Mouse (Mus musculus): ENCODE measurements at regions not wholly inside any gene's neighbourhood (a gene's known extent, or its start where the extent isn't known, plus 50 kb on each side); places are given as distances from the start of the nearest gene placed in this dataset.
"Not testable (repeated sequence)": the region's sequence is repeated elsewhere in the genome, so short reads cannot be mapped to it uniquely, and the experiment has no call there.

GRCm38 (mm10) chr10:96253671-96254070 lies 117.3 kb downstream of the Gm5426 start:
- no peak for DNase-seq (ENCODE audit: low read depth, low spot score)

- no peak for DNase-seq (ENCODE audit: low read depth, low spot score)
Measured at GRCm38 (mm10) chr10:96254250-96254862, 118.0 kb downstream of the Gm5426 start.

DNA sequence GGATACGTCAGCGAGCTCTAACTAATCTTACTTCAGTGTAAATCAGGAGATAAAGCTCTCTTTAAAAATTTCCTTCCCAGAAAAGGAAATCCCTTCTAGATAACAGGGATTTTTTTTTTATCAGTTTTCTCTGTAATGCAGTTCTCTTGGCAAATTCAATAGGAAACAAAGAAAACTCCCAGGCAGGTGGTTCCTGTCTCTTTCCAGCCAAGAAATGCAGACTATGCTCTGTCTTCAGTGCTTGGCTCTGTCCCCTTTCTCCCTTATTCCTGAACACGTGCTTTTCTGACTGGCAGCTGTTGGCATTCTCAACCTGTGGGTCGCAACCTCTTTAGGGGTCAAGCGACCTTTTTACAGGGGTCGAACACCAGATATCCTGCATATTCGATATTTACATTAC lies 121.5 kb downstream of the Gm5426 start:
- no peak for DNase-seq (ENCODE audit: low read depth, low spot score)

- DNase-seq (ENCODE audit: low read depth, low spot score) = no peak
Measured at GRCm38 (mm10) chr10:96259242-96259641, 122.8 kb downstream of the Gm5426 start.

GRCm38 (mm10) chr10:96259648-96260047 lies 123.2 kb downstream of the Gm5426 start:
- no peak for DNase-seq (ENCODE audit: low read depth, low spot score)

- peak; percentile 18 for DNase-seq (ENCODE audit: low read depth, low spot score)
Measured at GRCm38 (mm10) chr10:96263544-96263943, 127.1 kb downstream of the Gm5426 start.

DNA sequence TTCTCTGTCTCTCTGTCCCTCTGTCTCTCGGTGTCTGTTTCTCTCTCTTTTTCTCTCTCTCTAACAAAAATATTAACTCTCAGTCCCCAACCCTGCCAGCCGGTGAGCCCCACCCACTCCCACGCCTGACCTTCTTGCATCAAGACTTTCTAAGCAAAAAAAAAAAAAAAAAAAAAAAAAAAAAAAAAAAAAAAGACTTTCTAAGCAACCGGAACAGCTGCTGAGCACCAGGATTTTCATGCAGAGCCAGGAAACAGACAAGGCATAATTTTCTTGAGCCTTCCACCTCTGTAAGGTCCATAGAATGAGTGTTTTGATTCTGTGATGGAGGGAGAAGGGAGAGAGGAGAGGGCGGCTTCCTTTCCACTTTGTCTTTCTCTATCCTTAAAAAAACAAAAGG lies 128.0 kb downstream of the Gm5426 start:
- DNase-seq (ENCODE audit: low read depth, low spot score) = no peak

DNA sequence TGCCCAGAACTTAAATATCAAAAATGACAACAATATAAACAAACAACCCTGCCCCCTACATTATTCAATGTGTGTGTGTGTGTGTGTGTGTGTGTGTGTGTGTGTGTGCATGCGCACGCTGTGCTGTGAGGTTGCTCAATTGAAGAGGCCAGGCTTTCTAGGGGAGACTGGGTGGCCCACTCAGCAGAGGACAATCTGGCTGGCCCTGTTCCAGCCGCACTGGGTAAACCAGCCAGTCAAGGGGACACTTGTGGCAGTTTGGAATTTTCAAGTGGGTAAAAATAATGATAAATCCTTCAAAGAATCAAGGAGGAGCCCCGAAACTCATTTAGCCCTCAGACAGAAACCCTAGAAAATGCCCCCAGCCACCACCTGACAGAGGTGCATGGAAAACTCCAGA lies 128.5 kb downstream of the Gm5426 start:
- no peak for DNase-seq (ENCODE audit: low read depth, low spot score)

- no peak for DNase-seq (ENCODE audit: low read depth, low spot score)
Measured at GRCm38 (mm10) chr10:96266100-96266735, 129.8 kb downstream of the Gm5426 start.

DNA sequence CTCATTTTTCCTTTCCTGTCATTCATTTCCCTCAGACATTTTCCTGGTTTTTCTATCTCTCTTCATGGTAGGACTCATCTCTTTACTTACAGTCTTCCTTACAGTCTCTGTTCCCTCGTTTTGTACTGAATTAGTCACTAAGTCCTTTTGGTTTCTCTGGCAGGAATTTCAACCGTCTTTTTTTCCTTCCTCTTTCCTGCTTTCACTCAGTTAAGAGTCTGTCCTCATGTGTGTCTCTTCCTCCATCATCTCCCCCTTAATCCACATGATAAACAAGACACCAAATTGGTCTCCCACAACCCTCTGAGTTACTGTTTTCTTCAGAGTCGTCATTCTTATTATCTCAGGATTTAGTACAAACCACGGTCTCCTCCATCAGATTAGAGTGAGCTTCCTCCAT lies 131.2 kb downstream of the Gm5426 start:
- no peak for DNase-seq (ENCODE audit: low read depth, low spot score)

DNA sequence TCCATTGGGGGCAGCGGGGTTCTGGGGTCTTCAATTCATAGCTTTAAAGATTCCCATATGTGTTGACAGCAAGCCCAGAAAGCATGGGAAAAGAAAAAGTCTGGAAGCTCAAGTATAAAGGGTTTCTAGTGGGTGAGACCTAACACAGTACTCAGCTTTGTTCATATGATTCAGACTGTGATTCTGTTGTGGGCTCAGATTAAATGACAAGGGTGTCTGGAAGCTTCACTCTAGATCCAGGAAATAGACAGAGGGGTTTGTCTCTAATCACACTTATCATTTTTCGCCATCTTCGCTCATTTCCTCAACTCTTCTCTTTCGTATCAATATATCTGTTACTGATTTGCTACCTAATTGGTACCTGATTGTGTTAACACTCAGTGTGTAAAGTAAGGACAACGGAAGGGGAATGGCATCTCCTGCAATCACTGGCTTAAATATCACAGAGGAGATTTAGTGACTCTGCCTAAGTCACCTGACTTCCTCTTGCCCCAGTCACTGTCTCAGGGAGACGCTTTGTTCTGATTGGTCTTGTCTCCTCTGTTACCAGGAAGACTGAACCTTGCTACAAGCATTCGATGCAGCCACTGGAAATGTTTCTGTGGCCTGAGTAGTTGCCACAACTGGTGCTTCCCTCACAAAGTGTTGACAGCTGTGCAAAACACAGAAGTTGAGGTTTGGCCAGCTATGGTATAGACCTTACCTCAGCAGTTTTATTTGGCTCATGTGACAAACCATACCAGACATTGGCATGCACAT lies 137.4 kb downstream of the Gm5426 start:
- DNase-seq (ENCODE audit: low read depth, low spot score) = no peak

GRCm38 (mm10) chr10:96280149-96280548 lies 143.7 kb downstream of the Gm5426 start:
- DNase-seq (ENCODE audit: low read depth, low spot score) = no peak

DNA sequence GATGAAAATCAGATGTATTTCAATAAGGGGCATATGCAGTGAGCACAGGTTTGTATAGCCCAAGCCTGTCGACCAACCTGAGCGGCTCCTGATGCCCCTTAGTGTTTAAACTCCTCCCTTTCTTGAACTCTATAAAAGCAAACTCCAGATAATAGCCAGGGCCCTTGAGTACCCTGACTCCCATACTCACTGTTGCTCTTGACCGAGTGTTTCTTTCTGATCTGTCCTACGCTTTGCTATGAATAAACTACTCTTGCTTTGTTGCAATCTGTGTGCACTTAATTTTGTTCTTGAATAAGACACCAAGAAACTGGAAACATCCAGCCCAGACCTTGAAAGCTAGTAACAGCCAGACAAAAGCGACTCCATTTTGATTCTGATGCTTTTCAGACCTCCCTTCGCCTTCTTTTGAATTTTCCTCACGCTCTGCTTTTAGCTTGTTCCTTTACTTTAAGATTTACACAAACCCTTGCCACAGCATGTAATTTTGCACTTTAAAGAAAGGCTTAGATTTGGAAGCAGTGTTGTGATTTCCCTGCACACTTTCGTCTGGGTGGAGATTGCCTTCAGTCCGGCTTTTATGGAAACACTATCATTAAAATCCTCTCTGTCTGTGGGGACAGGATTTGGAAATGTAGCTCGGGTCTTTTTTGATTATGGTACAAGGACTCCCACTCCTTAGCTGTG lies 149.1 kb downstream of the Gm5426 start:
- DNase-seq (ENCODE audit: low read depth, low spot score) = no peak

DNA sequence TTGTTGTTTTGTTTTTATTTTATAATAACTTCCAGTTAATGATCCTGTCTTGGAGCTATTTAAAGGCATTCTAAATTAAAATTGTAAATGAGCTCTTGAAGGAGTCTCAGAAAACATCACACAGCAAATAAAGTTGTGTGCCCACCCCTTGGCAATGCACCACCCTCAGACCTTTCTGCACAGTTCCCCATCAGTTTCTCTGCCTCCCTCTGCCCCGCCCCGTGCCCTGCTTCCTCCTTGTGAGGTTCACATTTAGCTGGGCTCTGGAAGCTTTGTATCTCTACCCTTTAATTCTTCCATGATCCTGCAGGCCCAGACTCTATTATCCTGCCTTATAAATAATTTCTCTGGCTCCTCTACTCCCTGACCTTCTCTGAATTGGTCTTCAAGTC lies 149.7 kb downstream of the Gm5426 start:
- DNase-seq (ENCODE audit: low read depth, low spot score) = no peak

DNA sequence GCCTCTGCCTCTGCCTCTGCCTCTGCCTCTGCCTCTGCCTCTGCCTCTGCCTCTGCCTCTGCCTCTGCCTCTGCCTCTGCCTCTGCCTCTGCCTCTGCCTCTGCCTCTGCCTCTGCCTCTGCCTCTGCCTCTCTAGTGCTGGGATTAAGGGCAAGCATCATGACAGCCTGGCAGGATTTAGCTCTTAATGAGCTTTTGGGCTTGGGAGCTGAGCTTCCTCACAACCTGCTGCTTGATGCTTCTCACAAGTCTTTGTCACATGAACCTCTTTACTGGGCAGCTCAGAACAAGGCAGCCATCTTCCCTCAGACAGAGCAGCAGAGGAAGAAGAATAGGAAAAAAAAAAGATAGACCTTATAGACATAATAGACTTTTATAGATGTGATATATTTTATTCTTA lies 152.6 kb downstream of the Gm5426 start:
- DNase-seq (ENCODE audit: low read depth, low spot score) = not testable (repeated sequence)

GRCm38 (mm10) chr10:96293622-96294021 lies 157.2 kb downstream of the Gm5426 start:
- DNase-seq (ENCODE audit: low read depth, low spot score) = no peak

GRCm38 (mm10) chr10:96294666-96295065 lies 158.3 kb downstream of the Gm5426 start:
- DNase-seq (ENCODE audit: low read depth, low spot score) = no peak

GRCm38 (mm10) chr10:96297658-96298057 lies 161.3 kb downstream of the Gm5426 start:
- no peak for DNase-seq (ENCODE audit: low read depth, low spot score)

DNA sequence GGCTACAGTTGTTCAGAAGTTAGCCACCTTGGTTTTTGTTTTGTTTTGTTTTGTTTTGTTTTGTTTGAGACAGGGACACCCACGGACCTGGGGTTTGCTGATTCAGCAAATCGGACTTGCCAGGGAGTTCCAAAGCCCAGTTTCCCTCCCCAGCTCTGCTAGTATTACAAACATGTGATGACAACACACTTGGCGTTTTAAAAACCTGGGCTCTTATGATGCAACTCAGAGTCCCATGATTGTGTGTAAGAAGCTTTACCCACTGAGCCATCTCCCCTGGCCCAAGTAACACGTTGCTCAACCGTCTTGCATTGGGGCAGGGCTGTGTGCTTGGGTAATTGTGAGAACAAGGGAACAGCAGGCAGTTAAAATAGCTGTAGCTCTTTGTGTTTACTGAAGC lies 162.2 kb downstream of the Gm5426 start:
- DNase-seq (ENCODE audit: low read depth, low spot score) = no peak

DNA sequence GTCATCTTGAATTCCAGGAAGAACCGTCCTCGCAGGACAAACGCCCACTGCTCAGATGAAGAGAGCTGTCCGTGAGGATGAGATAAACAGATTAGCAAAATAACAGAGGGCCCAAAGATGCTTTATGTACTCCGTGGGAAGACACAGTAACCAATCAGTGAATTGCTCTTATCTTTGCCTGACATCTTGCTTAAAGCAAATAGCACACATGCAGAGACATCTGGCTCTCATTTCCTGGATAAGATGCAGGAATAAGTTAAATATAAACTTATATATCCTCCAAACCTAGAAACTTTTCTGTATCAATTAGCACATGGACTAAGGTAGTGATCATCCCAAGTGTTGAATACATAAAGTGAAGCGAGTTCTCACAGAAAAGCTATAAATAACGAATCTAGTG lies 169.3 kb downstream of the Gm5426 start:
- DNase-seq (ENCODE audit: low read depth, low spot score) = no peak

GRCm38 (mm10) chr10:96308713-96309445 lies 172.5 kb downstream of the Gm5426 start:
- peak; percentile 40 for DNase-seq (ENCODE audit: low read depth, low spot score)

DNA sequence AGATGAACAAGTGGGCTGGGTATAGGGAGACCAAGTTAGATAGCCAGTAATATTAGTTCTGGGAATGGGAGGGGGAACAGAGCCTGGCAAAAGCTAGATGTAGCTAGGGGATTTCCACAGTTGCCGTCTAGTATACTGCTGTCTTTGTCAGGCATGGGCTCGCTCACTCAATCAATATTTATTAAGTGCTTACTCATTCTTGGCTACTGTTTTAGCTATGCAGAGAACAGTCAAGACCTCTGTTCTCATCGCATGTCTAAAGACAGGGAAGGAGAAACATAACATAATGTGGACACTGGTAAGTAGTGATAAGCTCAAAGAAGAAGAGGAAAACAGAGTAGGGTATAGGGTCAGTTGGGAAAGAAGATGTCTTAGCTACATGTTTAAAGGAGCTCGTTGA lies 173.4 kb downstream of the Gm5426 start:
- DNase-seq (ENCODE audit: low read depth, low spot score) = no peak
